Mouse (Mus musculus): Measurements from ENCODE around the gene Pcnx2. TPM values are rescaled to one million over a fixed set of nuclear protein-coding genes. Genes with fewer than 3 reads are reported as not detected.

Gene Pcnx2
- total and polyA plus RNA-seq, 3 experiments: not detected

DNA sequence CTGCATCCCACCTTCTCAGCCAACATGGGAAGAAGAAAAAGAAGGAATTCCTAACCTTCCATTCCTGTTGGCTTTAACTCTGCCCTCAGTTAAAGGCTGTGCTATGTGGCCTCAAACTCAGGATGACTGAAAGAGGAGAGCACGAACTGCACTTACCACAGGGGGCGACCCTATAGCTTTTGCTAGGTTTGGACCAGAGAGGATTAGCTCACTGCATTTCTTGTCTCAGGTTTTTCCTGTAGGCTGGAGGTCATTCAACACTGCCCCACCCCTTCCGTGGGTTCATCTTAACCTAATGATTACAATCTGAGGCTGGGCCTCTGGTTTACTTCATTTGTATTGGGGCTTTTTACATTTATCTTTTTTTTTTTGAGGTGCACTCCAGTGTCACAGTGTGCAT lies 123.1 kb downstream of the Pcnx2 start:
- Histone ChIP-seq H3K4me3 (replicated peaks in 1 of 3; ENCODE audit: low read depth in 2 of 3, low read length in 2 of 3, poor library complexity in 1 of 3) (no peak overlapping the region), H3K9ac (ENCODE audit: insufficient read depth, low read depth) (no peak overlapping the region), H3K27me3 (replicated peaks) (peaks cover 2% of the 10 kb centered on the region), H3K36me3 (replicated peaks in 1 of 2; ENCODE audit: control insufficient read depth in 1 of 2, insufficient read depth in 1 of 2, low read length in 1 of 2) (no peaks in the 10 kb centered on the region), H3K4me2 (ENCODE audit: insufficient read depth, low read depth, poor library complexity, severe bottlenecking) (no peak overlapping the region), H3K4me1 (ENCODE audit: control insufficient read depth in 1 of 2, insufficient read depth in 2 of 2) (no peaks in the 10 kb centered on the region), H3K9me3 (replicated peaks; ENCODE audit: low read length) (no peaks in the 10 kb centered on the region), H3K79me2 (replicated peaks; ENCODE audit: control insufficient read depth, extremely low read depth, insufficient read depth, poor library complexity, severe bottlenecking) (no peaks in the 10 kb centered on the region), H3K27ac (ENCODE audit: insufficient read depth, low read depth) (no peak overlapping the region)
- no peak for DNase-seq (ENCODE audit: extremely low read depth)
- dilution Hi-C loops (cut with MboI; ENCODE audit: extremely low pct_ligation_motif_present, extremely low pct_unique_long_range_greater_than_20kb, low sequenced_read_pairs) (no loop called here), in situ Hi-C loops (cut with MboI; ENCODE audit: low pct_ligation_motif_present, low pct_unique_long_range_greater_than_20kb, low sequenced_read_pairs) (no loop called here)
- no peak for TF ChIP-seq TBP (conservative IDR thresholded peaks at IDR 0.05; ENCODE audit: low read depth, low read length)
- TF ChIP-seq MAX (IDR thresholded peaks at IDR 0.05; ENCODE audit: low read length): no peak
- TF ChIP-seq USF2 (conservative IDR thresholded peaks at IDR 0.05; ENCODE audit: low read depth, low read length): no peak
- TF ChIP-seq GABPA (IDR thresholded peaks at IDR 0.05; ENCODE audit: insufficient replicate concordance, low read depth, low read length): no peak
- TF ChIP-seq KAT2A (IDR thresholded peaks at IDR 0.05; ENCODE audit: insufficient replicate concordance, low read length): no peak
- TF ChIP-seq JUND (conservative IDR thresholded peaks at IDR 0.05; ENCODE audit: low read depth, low read length): no peak
- TF ChIP-seq POLR2A (IDR thresholded peaks at IDR 0.05; ENCODE audit: low read depth, low read length): no peak
- no peak for TF ChIP-seq MAZ (IDR thresholded peaks at IDR 0.05; ENCODE audit: low read depth, low read length)
- TF ChIP-seq CHD2 (IDR thresholded peaks at IDR 0.05; ENCODE audit: low read length): no peak

DNA sequence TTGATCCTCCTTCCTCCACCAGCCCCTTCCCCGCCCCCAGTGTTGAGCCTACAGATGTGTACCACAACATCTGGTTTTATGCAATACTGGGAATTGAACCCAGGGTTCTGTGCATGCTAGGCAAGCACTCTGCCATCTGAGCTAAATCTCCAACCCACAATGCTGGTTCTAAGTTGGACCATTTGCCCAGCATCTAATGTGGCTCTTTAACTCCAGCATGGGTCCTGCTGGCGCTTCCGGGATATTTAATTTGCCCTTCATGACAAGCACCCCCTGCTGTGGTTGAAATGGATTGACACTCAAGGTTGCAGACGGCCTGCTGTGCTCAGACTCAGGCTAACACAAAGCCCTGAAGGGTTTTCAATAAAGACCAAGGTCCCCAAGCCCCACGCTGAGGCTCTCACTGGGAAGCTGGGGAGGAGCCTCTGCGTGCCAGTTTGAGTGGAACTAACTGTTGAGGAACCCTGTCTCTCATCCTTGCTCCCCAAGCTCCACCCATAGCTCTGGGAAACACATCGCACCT lies 124.8 kb downstream of the Pcnx2 start:
- Histone ChIP-seq H3K36me3 (replicated peaks in 1 of 2; ENCODE audit: control insufficient read depth in 1 of 2, insufficient read depth in 1 of 2, low read length in 1 of 2) (no peaks in the 10 kb centered on the region), H3K27ac (ENCODE audit: insufficient read depth, low read depth) (no peak overlapping the region), H3K4me1 (ENCODE audit: control insufficient read depth in 1 of 2, insufficient read depth in 2 of 2) (no peaks in the 10 kb centered on the region), H3K4me2 (ENCODE audit: insufficient read depth, low read depth, poor library complexity, severe bottlenecking) (no peak overlapping the region), H3K9ac (ENCODE audit: insufficient read depth, low read depth) (no peak overlapping the region), H3K9me3 (replicated peaks; ENCODE audit: low read length) (no peaks in the 10 kb centered on the region), H3K4me3 (replicated peaks in 1 of 3; ENCODE audit: low read depth in 2 of 3, low read length in 2 of 3, poor library complexity in 1 of 3) (no peak overlapping the region), H3K27me3 (replicated peaks) (peaks cover 2% of the 10 kb centered on the region), H3K79me2 (replicated peaks; ENCODE audit: control insufficient read depth, extremely low read depth, insufficient read depth, poor library complexity, severe bottlenecking) (no peaks in the 10 kb centered on the region)
- DNase-seq (ENCODE audit: extremely low read depth): no peak
- in situ Hi-C loops (cut with MboI; ENCODE audit: low pct_ligation_motif_present, low pct_unique_long_range_greater_than_20kb, low sequenced_read_pairs) (no loop called here), dilution Hi-C loops (cut with MboI; ENCODE audit: extremely low pct_ligation_motif_present, extremely low pct_unique_long_range_greater_than_20kb, low sequenced_read_pairs) (no loop called here)
- TF ChIP-seq NRF1 (IDR thresholded peaks at IDR 0.05; ENCODE audit: low read depth, low read length) (no peak), ZMIZ1 (IDR thresholded peaks at IDR 0.05; ENCODE audit: low read depth, low read length) (no peak), MAZ (IDR thresholded peaks at IDR 0.05; ENCODE audit: low read depth, low read length) (no peak), ZKSCAN1 (IDR thresholded peaks at IDR 0.05; ENCODE audit: borderline replicate concordance, low read depth, low read length) (no peak), E2F4 (IDR thresholded peaks at IDR 0.05; ENCODE audit: insufficient replicate concordance, low read depth, low read length) (no peak), IRF4 (IDR thresholded peaks at IDR 0.05; ENCODE audit: low read depth, low read length) (no peak), CHD2 (IDR thresholded peaks at IDR 0.05; ENCODE audit: low read length) (no peak), TCF12 (IDR thresholded peaks at IDR 0.05; ENCODE audit: low read depth, low read length) (no peak), JUN (IDR thresholded peaks at IDR 0.05; ENCODE audit: insufficient read depth, low read depth, low read length) (no peak), PAX5 (IDR thresholded peaks at IDR 0.05; ENCODE audit: low read length) (no peak)
